Mouse (Mus musculus) gastrocnemius, adult 8-10 months (tissue): ENCODE results near the gene Dennd5a. TPM values are rescaled to one million over a fixed set of nuclear protein-coding genes. Genes with fewer than 3 reads are reported as not detected.
"Not testable (repeated sequence)": the region's sequence is repeated elsewhere in the genome, so short reads cannot be mapped to it uniquely, and the experiment has no call there.

Experiments used
- DNase-seq, 2 experiments: peaks; one replicate each; pipeline ENCODE4 v3.0.0; 2022; ENCODE audit warnings: low spot score in 2 of 2
- total RNA-seq, 4 experiments: library from RNA; stranded (reverse); gene quantifications; 2 replicates each; pipeline ENCODE4 v1.2.4; 2022

Dennd5a gene
- total RNA-seq, result 10 to 100 TPM; 41.5 to 49.6 (median 45.4) TPM

- DNase-seq, result peak; percentile 56 to 58
Measured at GRCm38 (mm10) chr7:109959716-109960612, at the start of gene Dennd5a. Dennd5a (minus strand) TSS chr7:109960470.

- DNase-seq, result no peak
Measured at GRCm38 (mm10) chr7:110009084-110009483, 48.8 kb upstream of the Dennd5a start.

- no peak for DNase-seq
Measured at GRCm38 (mm10) chr7:110008513-110008912, 48.2 kb upstream of the Dennd5a start.

GRCm38 (mm10) chr7:110006471-110007195 is 46.4 kb upstream of the Dennd5a start:
- no peak for DNase-seq

GRCm38 (mm10) chr7:110005976-110006375 is 45.7 kb upstream of the Dennd5a start:
- DNase-seq, result no peak

- peak in 1 of 2 experiments; percentile 16 for DNase-seq
Measured at GRCm38 (mm10) chr7:110002968-110003367, 42.7 kb upstream of the Dennd5a start.

- DNase-seq, result no peak
Measured at GRCm38 (mm10) chr7:110002092-110002491, 41.8 kb upstream of the Dennd5a start.

- DNase-seq, result no peak
Measured at GRCm38 (mm10) chr7:109998388-109998787, 38.1 kb upstream of the Dennd5a start.

GRCm38 (mm10) chr7:109993157-109993959 is 33.1 kb upstream of the Dennd5a start:
- peak in 1 of 2 experiments; percentile 10 for DNase-seq

GRCm38 (mm10) chr7:109991286-109991685 is 31.0 kb upstream of the Dennd5a start:
- no peak for DNase-seq

- not testable (repeated sequence) for DNase-seq
Measured at GRCm38 (mm10) chr7:109986775-109987174, 26.5 kb upstream of the Dennd5a start, which contains the start of gene Tmem41b. Tmem41b (minus strand) TSS chr7:109986929.

GRCm38 (mm10) chr7:109986133-109986669 is 25.9 kb upstream of the Dennd5a start:
- DNase-seq, result peak; percentile 100

- no peak for DNase-seq
Measured at GRCm38 (mm10) chr7:109985661-109986132, 25.4 kb upstream of the Dennd5a start.

GRCm38 (mm10) chr7:109984608-109985007 is 24.3 kb upstream of the Dennd5a start:
- not testable (repeated sequence) for DNase-seq

- DNase-seq, result not testable (repeated sequence)
Measured at GRCm38 (mm10) chr7:109977131-109977530, 16.9 kb upstream of the Dennd5a start.

GRCm38 (mm10) chr7:109975966-109976715 is 15.9 kb upstream of the Dennd5a start:
- DNase-seq, result no peak

- no peak for DNase-seq
Measured at GRCm38 (mm10) chr7:109969542-109969941, 9.3 kb upstream of the Dennd5a start.

GRCm38 (mm10) chr7:109968924-109969450 is 8.7 kb upstream of the Dennd5a start:
- DNase-seq, result no peak

- DNase-seq, result peak in 1 of 2 experiments; percentile 9
Measured at GRCm38 (mm10) chr7:109967805-109968579, 7.7 kb upstream of the Dennd5a start.
